Mouse (Mus musculus): ENCODE results near the gene Gna15. TPM values are rescaled to one million over a fixed set of nuclear protein-coding genes. Genes with fewer than 3 reads are reported as not detected.

The Gna15 gene
- 32.8 TPM for polyA plus RNA-seq (2017; shearing (Covaris generic))

GRCm38 (mm10) chr10:81524051-81524605 is at the start of gene Gna15:
Gene Gna15, minus strand, starts transcription at chr10:81524225.

GRCm38 (mm10) chr10:81559163-81559626 is 35.2 kb upstream of the Gna15 start, which contains the start of gene Aes:
Gene Aes, plus strand, starts transcription at chr10:81559488.

GRCm38 (mm10) chr10:81545161-81545747 is 21.2 kb upstream of the Gna15 start, which contains the start of gene Gna11:
Gene Gna11, minus strand, starts transcription at chr10:81545190.

GRCm38 (mm10) chr10:81500032-81500431 is 24.0 kb downstream of the Gna15 start, which contains the start of gene S1pr4:
Gene S1pr4, minus strand, starts transcription at chr10:81500132.

GRCm38 (mm10) chr10:81496264-81496901 is 27.6 kb downstream of the Gna15 start, which contains the start of gene Ncln:
Gene Ncln, minus strand, starts transcription at chr10:81496392.

GRCm38 (mm10) chr10:81482533-81482889 is 41.5 kb downstream of the Gna15 start, which contains the start of gene Celf5:
Gene Celf5, minus strand, starts transcription at chr10:81482709.

DNA sequence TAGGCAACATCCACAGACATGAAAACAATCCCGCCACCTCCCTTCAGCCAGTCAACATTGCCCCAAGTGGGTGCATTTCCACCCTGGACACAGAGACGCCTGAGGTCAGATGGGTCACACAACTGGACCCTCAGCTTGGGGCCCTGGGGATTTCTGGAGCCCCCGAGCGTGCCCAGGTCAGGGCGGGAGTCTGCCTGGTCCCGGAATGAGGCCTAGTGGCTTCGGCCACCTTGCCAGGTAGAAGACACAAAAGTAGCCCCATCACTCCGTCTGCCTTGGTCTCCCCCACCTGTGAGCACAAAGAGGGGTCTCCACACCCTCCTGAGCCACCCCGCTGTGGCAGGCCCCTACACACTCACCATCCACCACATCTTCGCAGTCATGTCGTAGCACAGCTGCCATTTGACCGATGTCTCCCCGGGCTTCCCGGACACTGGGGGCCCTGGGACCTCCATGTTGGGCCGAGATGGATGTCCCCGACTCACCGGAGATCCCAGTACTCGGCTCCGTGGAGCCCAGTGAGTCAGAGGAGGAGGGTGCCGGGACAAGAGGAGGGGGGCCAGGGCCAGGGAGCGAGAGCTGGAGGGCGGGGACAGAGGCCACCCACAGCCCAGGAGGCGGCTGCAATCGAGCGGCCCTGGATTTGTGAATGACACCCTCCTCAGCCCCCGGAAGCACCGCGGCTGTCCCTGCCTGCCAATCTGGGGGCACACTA is 68.7 kb downstream of the Gna15 start, which contains the start of gene Nfic:
TSS of gene Nfic (minus strand) at position 455 of the 715 bp plus-strand sequence.

Other genes starting within 250 kb of the Gna15 start
- gene Tjp3, start 232.6 kb downstream of the Gna15 start, polyA plus RNA-seq (2017; shearing (Covaris generic)): 28.8 TPM
- 52.4 TPM for gene Pip5k1c, start 231.3 kb downstream of the Gna15 start, polyA plus RNA-seq (2017; shearing (Covaris generic))
- 39.4 TPM for gene Cactin, start 203.1 kb downstream of the Gna15 start, polyA plus RNA-seq (2017; shearing (Covaris generic))
- 67.8 TPM for gene Tbxa2r, start 195.5 kb downstream of the Gna15 start, polyA plus RNA-seq (2017; shearing (Covaris generic))
- gene Gipc3, start 181.0 kb downstream of the Gna15 start, polyA plus RNA-seq (2017; shearing (Covaris generic)): 0.16 TPM
- gene Hmg20b, start 173.7 kb downstream of the Gna15 start, polyA plus RNA-seq (2017; shearing (Covaris generic)): 36.0 TPM
- 1.9 TPM for gene Mfsd12, start 166.7 kb downstream of the Gna15 start, polyA plus RNA-seq (2017; shearing (Covaris generic))
- gene 4930404N11Rik, start 158.4 kb downstream of the Gna15 start, polyA plus RNA-seq (2017; shearing (Covaris generic)): 1.8 TPM
- 27.4 TPM for gene Fzr1, start 145.7 kb downstream of the Gna15 start, polyA plus RNA-seq (2017; shearing (Covaris generic))
- 52.8 TPM for gene Dohh, start 139.8 kb downstream of the Gna15 start, polyA plus RNA-seq (2017; shearing (Covaris generic))
- 6.0 TPM for gene Gm48551, start 139.8 kb downstream of the Gna15 start, polyA plus RNA-seq (2017; shearing (Covaris generic))
- 1.4 TPM for gene Gm48552, start 135.2 kb downstream of the Gna15 start, polyA plus RNA-seq (2017; shearing (Covaris generic))
- gene Smim24, start 131.2 kb downstream of the Gna15 start, polyA plus RNA-seq (2017; shearing (Covaris generic)): 7.1 TPM
- 25.4 TPM for gene Nfic, start 68.6 kb downstream of the Gna15 start, polyA plus RNA-seq (2017; shearing (Covaris generic))
- 0.60 TPM for gene Celf5, start 41.5 kb downstream of the Gna15 start, polyA plus RNA-seq (2017; shearing (Covaris generic))
- gene Ncln, start 27.8 kb downstream of the Gna15 start, polyA plus RNA-seq (2017; shearing (Covaris generic)): 144 TPM
- 78.3 TPM for gene S1pr4, start 24.1 kb downstream of the Gna15 start, polyA plus RNA-seq (2017; shearing (Covaris generic))
- 6.9 TPM for gene Gna11, start 21.0 kb upstream of the Gna15 start, polyA plus RNA-seq (2017; shearing (Covaris generic))
- 181 TPM for gene Aes, start 35.3 kb upstream of the Gna15 start, polyA plus RNA-seq (2017; shearing (Covaris generic))
- gene Tle2, start 50.3 kb upstream of the Gna15 start, polyA plus RNA-seq (2017; shearing (Covaris generic)): 3.9 TPM
- gene Tle6, start 76.8 kb upstream of the Gna15 start, polyA plus RNA-seq (2017; shearing (Covaris generic)): 0.45 TPM
- 2.6 TPM for gene BC025920, start 82.0 kb upstream of the Gna15 start, polyA plus RNA-seq (2017; shearing (Covaris generic))
- gene Sirt6, start 103.6 kb upstream of the Gna15 start, polyA plus RNA-seq (2017; shearing (Covaris generic)): 19.8 TPM
- gene Ankrd24, start 104.3 kb upstream of the Gna15 start, polyA plus RNA-seq (2017; shearing (Covaris generic)): 0.63 TPM
- 12.4 TPM for gene Gm10778, start 124.8 kb upstream of the Gna15 start, polyA plus RNA-seq (2017; shearing (Covaris generic))
- 25.0 TPM for gene Zfp433, start 180.6 kb upstream of the Gna15 start, polyA plus RNA-seq (2017; shearing (Covaris generic))
- 12.4 TPM for gene Gm3055, start 246.9 kb upstream of the Gna15 start, polyA plus RNA-seq (2017; shearing (Covaris generic))